Mouse (Mus musculus): ENCODE results near the gene Cdk16.
"Not testable (repeated sequence)": the region's sequence is repeated elsewhere in the genome, so short reads cannot be mapped to it uniquely, and the experiment has no call there.

DNA sequence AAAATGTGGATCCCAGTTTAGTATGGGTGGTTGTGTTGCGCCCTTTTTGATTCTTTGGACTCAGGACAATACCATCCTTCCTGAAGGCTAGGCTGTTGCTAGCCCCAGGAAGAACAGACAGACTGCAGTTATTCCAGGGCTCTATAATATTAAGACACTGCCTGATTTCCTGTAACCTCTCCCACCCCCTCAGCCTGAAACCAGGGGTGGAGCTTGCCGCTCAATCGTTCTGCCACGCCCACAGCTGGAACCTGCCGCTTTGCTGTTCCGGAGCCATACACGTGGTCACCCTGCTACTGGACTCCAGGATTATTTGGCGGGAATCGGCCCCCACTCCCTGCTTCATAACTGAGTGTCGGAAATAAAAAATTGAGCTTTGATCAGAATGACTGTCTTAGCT lies 42.3 kb downstream of the Cdk16 start:
- TF ChIP-seq CTCF, EP300 (IDR thresholded peaks at IDR 0.05; ENCODE audit: low read depth): not testable (repeated sequence)

All from heart, postnatal 0 days (tissue).